Mouse (Mus musculus): ENCODE measurements around the gene Ciz1.

Ciz1 gene

DNA sequence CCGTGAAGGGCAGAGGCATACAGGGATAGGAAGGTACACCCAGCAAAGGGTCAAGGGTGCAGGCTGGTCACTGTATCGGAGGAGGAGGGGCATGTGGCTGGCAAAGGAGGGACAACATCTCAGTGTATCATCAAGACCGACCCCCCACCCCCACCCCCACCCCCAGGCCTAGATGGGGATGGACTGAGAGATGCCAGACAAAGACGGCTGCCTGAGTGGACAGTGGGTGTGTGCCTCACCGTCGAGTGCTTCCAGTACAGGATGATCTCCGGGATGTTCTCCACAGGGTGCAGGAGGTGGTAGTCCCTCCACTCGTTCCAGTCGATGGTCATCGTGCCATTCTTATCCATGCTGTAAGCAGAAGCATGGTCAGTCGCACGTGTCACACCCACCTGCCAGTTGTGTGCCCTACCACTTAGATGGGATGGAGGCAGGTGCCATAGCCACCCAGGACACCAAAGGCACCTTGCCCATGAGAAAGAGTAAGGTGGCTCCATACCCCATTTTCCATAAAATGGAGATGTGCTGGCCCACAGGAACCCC lies 68.0 kb downstream of the Ciz1 start:
- DNase-seq, result no peak

DNA sequence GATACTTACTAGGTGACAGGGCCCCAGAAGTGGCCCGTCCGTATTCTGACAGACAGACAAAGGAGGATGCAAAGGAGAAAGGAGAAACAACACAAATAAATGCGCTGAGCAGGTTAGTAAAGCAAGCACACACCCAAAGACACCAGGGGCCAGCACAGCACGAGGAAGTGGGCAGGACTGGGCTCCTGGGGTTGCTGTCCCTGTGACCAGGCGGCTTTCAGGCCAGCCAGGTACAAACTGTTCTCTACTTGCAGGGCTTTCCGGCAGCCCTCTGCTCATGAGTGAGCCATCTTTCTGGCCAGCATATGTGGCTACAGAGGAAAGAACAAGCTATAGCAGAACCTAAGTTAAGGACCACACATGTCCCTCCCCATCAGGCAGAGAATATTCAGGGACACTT lies 68.5 kb downstream of the Ciz1 start:
- no peak for DNase-seq

DNA sequence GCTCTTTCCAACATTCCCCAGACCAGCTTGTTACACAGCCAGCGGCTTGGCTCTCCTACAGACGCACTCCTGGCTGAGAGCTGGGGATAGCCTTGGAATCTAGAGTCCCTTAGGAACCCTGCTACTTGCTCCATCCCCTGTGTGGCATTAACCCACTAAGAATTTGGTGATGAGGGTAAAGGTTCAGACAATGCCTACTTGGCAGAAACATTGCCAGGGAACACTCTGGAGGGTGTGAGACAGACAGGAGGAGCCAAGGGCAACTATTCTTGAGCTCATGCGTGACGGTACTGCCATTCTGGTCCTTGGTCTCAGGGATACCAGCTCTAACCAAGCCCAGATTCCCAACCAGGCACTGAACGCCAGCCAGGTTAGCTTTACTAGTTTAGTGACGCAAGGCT lies 69.7 kb downstream of the Ciz1 start:
- no peak for DNase-seq

DNA sequence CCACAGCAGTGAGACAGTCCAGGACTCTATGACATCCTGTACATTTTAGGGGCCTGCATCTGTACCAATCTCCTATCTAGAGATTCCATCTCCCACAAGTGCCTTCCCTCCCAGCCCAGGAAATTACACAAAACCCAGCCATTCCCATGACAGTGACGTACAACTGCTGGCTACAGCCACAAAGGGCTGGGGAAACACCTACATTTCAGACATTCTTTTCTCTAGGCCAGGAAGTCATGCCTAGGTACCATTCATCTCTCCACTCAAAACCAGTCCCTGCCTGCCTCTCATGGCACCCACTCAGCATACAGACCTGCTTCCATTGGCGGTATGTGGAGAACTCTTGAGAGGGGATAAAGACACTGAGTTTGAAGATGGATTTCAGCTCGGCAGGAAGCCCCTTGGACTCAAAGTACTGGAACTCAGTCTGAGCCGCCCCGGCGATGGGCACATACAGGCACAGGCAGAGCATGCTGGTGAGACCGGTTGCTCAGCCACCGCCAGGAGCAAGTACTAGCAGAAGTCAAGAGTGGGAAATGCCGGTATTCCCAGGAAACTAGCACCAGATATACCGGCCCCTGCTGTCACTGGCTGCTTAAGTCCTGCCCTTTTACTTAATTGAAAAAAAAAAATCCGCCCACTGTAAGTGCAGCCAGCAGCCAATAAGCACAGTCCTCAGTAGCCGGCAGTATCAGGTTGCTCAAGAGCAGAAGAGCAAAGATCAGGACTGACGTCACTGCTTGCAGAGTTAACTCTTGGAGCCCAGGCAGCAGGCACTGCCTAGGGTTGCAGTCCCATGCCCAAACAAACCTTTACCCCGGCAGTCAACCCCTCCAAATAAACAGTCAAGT lies 71.6 kb downstream of the Ciz1 start:
- DNase-seq, result peak; percentile 88

DNA sequence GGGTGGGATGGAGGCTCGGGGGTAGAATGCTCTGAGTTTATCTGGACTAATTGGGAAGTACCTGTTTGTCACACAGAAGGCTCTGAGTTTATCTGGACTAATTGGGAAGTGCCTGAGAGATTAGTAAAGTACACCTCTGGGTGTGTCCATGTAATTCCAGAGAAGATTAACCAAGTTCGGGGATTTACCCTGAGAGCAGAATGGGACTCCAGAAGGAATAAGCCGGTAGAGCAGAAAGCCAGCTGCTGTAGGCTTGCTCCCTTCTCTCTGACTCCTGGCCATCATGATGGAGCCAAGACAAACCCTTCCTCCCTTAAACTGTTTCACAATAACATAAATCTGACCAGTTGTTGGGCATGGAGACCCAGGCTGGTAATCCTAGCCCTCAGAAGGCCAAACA lies 72.7 kb downstream of the Ciz1 start:
- no peak for DNase-seq

DNA sequence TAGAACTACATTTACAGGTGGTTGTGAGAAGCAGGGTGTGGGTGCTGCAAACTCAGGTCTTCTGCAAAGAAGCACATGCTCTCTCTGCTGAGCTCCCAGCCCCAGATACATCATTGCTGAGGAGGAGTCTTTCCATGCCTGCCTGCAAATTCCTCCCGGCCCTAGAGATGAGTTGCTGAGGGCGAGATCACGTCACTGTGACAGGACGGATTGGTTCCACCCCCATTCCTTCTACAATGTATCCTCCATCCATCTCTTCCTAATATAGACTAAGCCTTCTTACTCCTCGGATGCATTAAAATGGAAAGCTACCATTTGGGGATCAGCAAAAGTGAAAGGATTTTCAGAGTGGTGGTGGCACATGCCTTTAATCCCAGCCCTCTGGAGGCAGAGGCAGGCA lies 73.4 kb downstream of the Ciz1 start:
- DNase-seq, result no peak

DNA sequence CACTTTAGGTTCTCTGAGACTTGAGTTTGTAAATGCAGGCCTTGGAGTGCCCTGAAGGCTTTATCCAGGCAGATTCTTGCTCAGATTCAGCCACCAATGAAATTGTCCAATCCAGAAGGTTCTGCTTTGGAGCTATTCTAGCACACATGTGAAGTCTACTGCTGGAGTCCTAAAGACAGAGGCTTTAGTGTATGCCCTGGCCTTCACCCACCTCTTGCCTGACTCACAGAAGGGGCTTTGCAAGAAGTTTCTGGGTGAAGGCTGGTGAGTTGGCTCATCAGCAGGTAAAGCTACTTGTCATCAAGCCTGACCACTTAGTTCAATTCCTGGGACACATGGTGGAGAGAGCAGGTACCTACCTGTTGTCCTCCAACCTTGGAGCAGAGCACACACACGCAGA lies 74.0 kb downstream of the Ciz1 start:
- DNase-seq, result no peak

DNA sequence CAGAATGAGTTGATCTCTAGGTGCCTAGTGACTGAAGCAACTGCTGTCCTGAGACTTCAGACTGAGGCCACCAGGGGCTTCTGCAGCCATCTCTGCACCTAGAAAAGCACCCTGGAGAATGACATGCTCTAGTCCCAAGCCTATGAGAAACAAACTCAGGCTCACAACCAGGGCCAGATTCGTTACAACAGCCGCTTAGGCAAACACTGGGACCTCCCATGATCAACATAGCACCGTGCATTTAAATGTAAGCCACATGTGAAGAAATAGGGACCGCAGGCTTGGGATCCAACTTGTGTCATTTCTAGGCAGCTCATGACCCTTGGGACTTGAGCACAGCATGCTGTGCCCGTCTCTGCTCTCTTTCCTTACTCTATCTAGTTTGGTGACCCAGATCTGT lies 75.6 kb downstream of the Ciz1 start:
- DNase-seq, result no peak

DNA sequence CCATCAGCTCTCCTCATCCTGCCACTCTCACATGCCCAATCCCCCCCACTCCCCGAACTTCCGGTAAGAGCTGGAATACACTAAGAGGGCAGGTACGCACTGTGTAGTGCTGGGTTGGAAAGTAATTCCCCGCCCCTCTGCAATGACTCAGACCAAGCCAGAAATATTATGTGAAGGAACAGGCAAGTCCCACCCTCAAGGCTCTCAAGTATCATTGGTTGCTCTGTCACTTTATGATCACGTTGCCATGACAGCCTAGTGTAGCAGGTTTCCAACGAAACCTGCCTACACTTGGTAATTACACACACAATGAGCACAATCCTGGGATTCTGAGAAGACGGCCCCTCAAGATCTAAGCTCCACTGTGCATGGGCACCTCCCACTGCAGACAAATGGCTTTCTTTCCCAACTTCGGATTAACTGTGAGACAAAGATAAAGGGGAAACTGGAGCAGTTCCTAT lies 76.2 kb downstream of the Ciz1 start:
- DNase-seq, result peak; percentile 67

DNA sequence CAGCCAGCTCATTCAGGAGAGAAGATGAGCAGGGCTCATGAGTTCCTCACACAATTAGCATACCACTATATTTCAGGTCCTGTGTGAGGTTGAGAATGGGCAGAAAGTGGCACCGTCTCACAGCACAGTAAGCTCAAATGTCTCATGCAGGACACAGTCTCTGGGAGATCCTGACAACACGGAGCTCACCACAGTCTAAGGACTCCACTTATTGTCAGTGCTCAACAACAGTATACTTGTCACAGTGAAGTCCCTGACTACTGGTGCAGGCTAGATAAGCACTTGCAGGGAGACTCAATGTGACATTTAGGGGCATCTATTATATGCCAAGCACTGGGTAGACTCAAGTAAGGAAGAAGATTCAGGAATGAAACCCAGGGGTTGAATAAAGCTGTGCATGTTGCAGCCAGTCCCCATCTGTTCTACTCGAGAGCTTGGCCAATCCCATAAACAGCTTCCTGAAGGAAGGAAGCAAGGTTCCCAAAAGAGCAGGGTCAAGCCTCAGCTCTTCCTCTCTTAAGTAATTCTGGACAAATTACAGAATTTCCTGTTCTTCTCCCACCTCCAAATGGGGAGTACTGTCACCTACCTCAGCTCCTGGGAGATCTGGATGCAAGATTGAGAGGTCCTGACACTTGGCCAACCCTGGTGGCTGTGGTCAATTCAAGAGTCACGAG lies 77.2 kb downstream of the Ciz1 start:
- DNase-seq, result no peak
